Mouse (Mus musculus) heart, embryonic 10.5 days (tissue): Measurements from ENCODE around the gene Bbs10. TPM values are rescaled to one million over a fixed set of nuclear protein-coding genes. Genes with fewer than 3 reads are reported as not detected.

Experiments
- DNase-seq: peaks from one replicate; pipeline ENCODE4 v3.0.0-alpha.2; 2017; ENCODE audit warnings: low spot score
- H3K27ac ChIP-seq: fragments of 300-500 bp; sonication (generic); 2 replicates; pipeline ENCODE4 v1.5.1; 2016; ENCODE audit warnings: mild to moderate bottlenecking
- H3K27me3 ChIP-seq: fragments of 300-500 bp; sonication (generic); 2 replicates; pipeline ENCODE4 v1.6.1; 2016; ENCODE audit warnings: mild to moderate bottlenecking; ENCODE audit not compliant: poor library complexity, insufficient read depth, severe bottlenecking
- H3K36me3 ChIP-seq: fragments of 300-500 bp; sonication (generic); 2 replicates; pipeline ENCODE4 v1.6.1; 2016; ENCODE audit warnings: mild to moderate bottlenecking, moderate library complexity
- H3K4me1 ChIP-seq: fragments of 300-500 bp; sonication (generic); 2 replicates; pipeline ENCODE4 v1.6.1; 2016; ENCODE audit warnings: mild to moderate bottlenecking
- H3K4me3 ChIP-seq: fragments of 300-500 bp; sonication (generic); 2 replicates; pipeline ENCODE4 v1.5.1; 2016; ENCODE audit warnings: mild to moderate bottlenecking, moderate library complexity
- H3K9me3 ChIP-seq: fragments of 300-500 bp; sonication (generic); 2 replicates; pipeline ENCODE4 v1.6.1; 2016; ENCODE audit warnings: mild to moderate bottlenecking, moderate library complexity
- WGBS: fragments of 180-500 bp; shearing (Covaris S2); methylation state at CpG from one replicate; pipeline ENCODE4 v1.1.7; 2016; 5-methylcytosine and 5-hydroxymethylcytosine counted together
- polyA plus RNA-seq: library from polyadenylated mRNA; unstranded; fragments of >200 nt; fragmentation: Nextera tagmentation; extraction: Ambion mirVana; gene quantifications from 2 replicates; pipeline ENCODE4 v1.2.1, GENCODE M21; 2016

The Bbs10 gene
- 5.1 and 5.9 TPM in 2 replicates for polyA plus RNA-seq

GRCm38 (mm10) chr10:111298140-111299098, at the start of gene Bbs10:
Bbs10 (plus strand) TSS chr10:111298679.
- Histone ChIP-seq H3K4me1 (0 out of 2 replicates have a peak, but pooled peaks cover 4% of the 10 kb centered on the region), H3K27ac (peak within 1 kb of the TSS; percentile 91), H3K9me3 (no peaks in the 10 kb centered on the region), H3K36me3 (peaks cover under 1% of the 10 kb centered on the region; the same call in 1 of the 2 replicates), H3K27me3 (no peaks in the 10 kb centered on the region), H3K4me3 (peak within 1 kb of the TSS; percentile 87)
- WGBS: 1% methylated on average over 54 of the region's 54 CpGs
- peak; percentile 98 for DNase-seq

DNA sequence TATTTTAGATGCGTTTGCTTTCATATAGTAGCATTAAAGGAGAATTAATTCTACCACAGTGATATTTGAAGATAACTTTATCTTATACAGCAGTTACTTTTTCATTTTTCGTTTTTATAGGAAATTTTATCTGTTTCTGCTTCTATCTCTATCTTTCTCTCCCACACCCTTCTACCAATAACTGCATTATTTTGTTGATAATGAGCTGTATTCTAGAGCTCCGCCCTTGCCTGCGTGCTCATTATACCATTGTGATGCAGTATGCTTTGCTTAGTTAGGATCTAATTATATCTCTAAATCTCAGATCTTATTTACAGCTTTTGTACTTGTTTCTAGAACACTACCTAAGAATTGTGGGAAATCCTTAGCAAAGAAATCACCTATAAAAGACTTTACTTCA, 48.3 kb upstream of the Bbs10 start:
- Histone ChIP-seq H3K4me3 (no peak overlapping the region), H3K9me3 (no peaks in the 10 kb centered on the region), H3K27ac (no peak overlapping the region), H3K4me1 (peaks cover 6% of the 10 kb centered on the region; the same call in 1 of the 2 replicates), H3K36me3 (no peaks in the 10 kb centered on the region), H3K27me3 (no peaks in the 10 kb centered on the region)
- DNase-seq: no peak
- WGBS: 83% methylated on average over 4 of the region's 4 CpGs

GRCm38 (mm10) chr10:111251666-111252065, 46.8 kb upstream of the Bbs10 start:
- H3K36me3 ChIP-seq: no peaks in the 10 kb centered on the region
- H3K4me3 ChIP-seq: no peak overlapping the region
- no peak overlapping the region for H3K27ac ChIP-seq
- H3K9me3 ChIP-seq: no peaks in the 10 kb centered on the region
- no peak for DNase-seq
- no peaks in the 10 kb centered on the region for H3K27me3 ChIP-seq
- WGBS: 56% methylated on average over 5 of the region's 5 CpGs
- peaks cover 6% of the 10 kb centered on the region; the same call in 1 of the 2 replicates for H3K4me1 ChIP-seq

- H3K27ac ChIP-seq: no peak overlapping the region
- no peaks in the 10 kb centered on the region; the same call in 1 of the 2 replicates for H3K4me1 ChIP-seq
- H3K9me3 ChIP-seq: no peaks in the 10 kb centered on the region
- peaks cover 8% of the 10 kb centered on the region; the same call in 1 of the 2 replicates for H3K36me3 ChIP-seq
- no peak overlapping the region for H3K4me3 ChIP-seq
- H3K27me3 ChIP-seq: no peaks in the 10 kb centered on the region
- WGBS: 93% methylated on average over 6 of the region's 6 CpGs
- DNase-seq: no peak
These were observed 43.3 kb upstream of the Bbs10 start for GRCm38 (mm10) chr10:111255228-111255627.

DNA sequence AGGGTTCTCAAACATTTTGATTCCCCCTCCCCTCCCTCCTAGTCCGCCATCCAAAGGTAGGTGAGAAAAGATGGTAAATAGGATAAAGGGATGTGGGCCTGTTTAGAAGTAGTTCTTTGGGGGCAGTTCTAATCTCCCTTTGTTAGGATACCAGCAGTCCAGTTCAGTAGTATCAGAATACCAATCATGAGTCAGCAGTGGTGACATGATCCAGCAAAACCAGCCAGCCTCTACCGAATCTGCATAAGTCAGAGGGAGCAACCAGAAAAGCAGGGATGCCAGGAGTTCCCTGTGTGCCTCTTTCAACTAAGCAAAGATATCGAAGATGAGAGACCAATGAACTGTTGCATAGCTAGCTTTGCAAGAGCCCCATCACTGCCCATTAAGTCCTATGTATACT, 42.3 kb upstream of the Bbs10 start:
- H3K4me3 ChIP-seq: no peak overlapping the region
- no peaks in the 10 kb centered on the region for H3K9me3 ChIP-seq
- no peaks in the 10 kb centered on the region; the same call in 1 of the 2 replicates for H3K4me1 ChIP-seq
- peaks cover 8% of the 10 kb centered on the region; the same call in 1 of the 2 replicates for H3K36me3 ChIP-seq
- DNase-seq: no peak
- no peak overlapping the region for H3K27ac ChIP-seq
- no peaks in the 10 kb centered on the region for H3K27me3 ChIP-seq
- 82% methylated on average over 3 of the region's 3 CpGs for WGBS

DNA sequence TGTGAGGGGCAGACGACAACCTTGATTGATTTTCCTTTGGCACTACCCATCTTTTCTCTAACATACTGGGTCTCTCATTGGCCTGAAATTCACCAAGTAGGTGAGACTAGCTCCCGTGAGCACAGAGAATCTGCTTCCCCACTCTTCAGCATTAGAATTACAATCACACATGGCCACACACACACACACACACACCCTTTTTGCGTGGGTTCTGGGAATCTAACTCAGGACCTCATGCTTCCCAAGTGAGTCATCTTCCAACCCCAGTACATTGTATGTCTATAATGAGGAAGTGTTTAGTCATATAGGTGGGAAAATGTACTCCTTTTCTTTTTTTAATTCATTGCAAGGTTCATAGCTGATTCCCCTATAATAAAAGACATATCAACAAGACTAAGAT, 41.1 kb upstream of the Bbs10 start:
- no peaks in the 10 kb centered on the region for H3K9me3 ChIP-seq
- H3K4me1 ChIP-seq: no peaks in the 10 kb centered on the region
- DNase-seq: no peak
- H3K27me3 ChIP-seq: no peaks in the 10 kb centered on the region
- H3K36me3 ChIP-seq: peaks cover 8% of the 10 kb centered on the region; the same call in 1 of the 2 replicates
- no peak overlapping the region for H3K27ac ChIP-seq
- WGBS: 87% methylated on average over 3 of the region's 3 CpGs
- H3K4me3 ChIP-seq: no peak overlapping the region

DNA sequence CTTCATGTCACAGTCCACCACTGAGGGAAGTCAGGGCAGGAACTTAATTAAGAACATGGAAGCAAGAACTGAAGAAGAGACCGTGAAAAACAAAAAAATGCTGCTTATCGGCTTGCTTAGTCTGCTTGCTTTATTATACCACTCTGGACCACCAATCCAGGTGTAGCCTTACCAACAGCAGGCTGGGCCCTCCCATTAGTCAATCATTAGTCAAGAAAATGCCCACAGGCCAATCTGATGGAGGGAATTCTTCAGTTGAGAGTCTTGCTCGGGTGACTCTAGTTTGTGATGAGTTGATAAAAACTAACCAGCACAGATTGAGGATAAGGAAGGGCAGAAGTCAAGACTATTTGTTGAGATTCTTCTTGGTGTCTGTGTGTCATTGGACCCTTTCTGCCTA, 40.2 kb upstream of the Bbs10 start:
- DNase-seq: no peak
- no peaks in the 10 kb centered on the region for H3K4me1 ChIP-seq
- H3K9me3 ChIP-seq: no peaks in the 10 kb centered on the region
- no peaks in the 10 kb centered on the region for H3K27me3 ChIP-seq
- WGBS: 86% methylated on average over 3 of the region's 3 CpGs
- no peak overlapping the region for H3K27ac ChIP-seq
- peaks cover 8% of the 10 kb centered on the region; the same call in 1 of the 2 replicates for H3K36me3 ChIP-seq
- H3K4me3 ChIP-seq: no peak overlapping the region

- DNase-seq: no peak
- Histone ChIP-seq H3K4me1 (peaks cover 14% of the 10 kb centered on the region), H3K4me3 (peak overlapping the region; percentile 37), H3K9me3 (no peaks in the 10 kb centered on the region), H3K27me3 (no peaks in the 10 kb centered on the region), H3K36me3 (peaks cover 35% of the 10 kb centered on the region), H3K27ac (peak overlapping the region; percentile 79)
- 43% methylated on average over 15 of the region's 15 CpGs for WGBS
These were observed 26.8 kb upstream of the Bbs10 start for GRCm38 (mm10) chr10:111271687-111272086.

- Histone ChIP-seq H3K27ac (no peak overlapping the region), H3K36me3 (peaks cover 35% of the 10 kb centered on the region), H3K27me3 (no peaks in the 10 kb centered on the region), H3K4me1 (peaks cover 14% of the 10 kb centered on the region), H3K4me3 (no peak overlapping the region), H3K9me3 (no peaks in the 10 kb centered on the region)
- 51% methylated on average over 11 of the region's 11 CpGs for WGBS
- no peak for DNase-seq
These were observed 25.6 kb upstream of the Bbs10 start for GRCm38 (mm10) chr10:111272905-111273304.

- WGBS: 66% methylated on average over 5 of the region's 5 CpGs
These were observed 24.9 kb upstream of the Bbs10 start for GRCm38 (mm10) chr10:111273463-111274088.

DNA sequence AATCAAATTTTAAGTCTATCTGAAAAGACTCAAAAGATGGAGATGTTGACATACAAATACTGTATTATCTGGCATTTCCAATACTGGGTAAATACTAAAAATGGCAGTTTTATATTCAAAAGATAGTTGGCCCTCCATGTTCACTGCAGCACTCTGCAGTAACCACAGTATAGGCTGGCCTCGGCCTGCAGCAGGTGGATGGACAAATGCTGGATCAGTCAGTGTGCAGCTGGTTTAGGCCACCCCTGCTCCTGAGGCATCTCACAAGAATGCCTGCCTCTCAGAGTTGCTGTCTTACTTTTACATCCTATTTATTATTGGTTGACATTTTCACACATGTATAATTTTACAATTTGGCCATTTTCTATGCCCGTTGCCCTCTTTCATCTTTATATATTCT, 22.7 kb upstream of the Bbs10 start:
- Histone ChIP-seq H3K9me3 (no peaks in the 10 kb centered on the region), H3K36me3 (peaks cover 29% of the 10 kb centered on the region), H3K4me1 (peaks cover 14% of the 10 kb centered on the region), H3K27me3 (no peaks in the 10 kb centered on the region), H3K4me3 (no peak overlapping the region), H3K27ac (no peak overlapping the region)
- WGBS: 92% methylated on average over 2 of the region's 2 CpGs
- no peak for DNase-seq

More at GRCm38 (mm10) chr10:111273463-111274088, 24.9 kb upstream of the Bbs10 start:
- no peak overlapping the region; the same call in 1 of the 2 replicates for H3K27ac ChIP-seq
- H3K27me3 ChIP-seq: no peaks in the 10 kb centered on the region
- H3K36me3 ChIP-seq: peaks cover 35% of the 10 kb centered on the region
- no peak for DNase-seq
- no peaks in the 10 kb centered on the region for H3K9me3 ChIP-seq
- H3K4me1 ChIP-seq: peaks cover 14% of the 10 kb centered on the region
- H3K4me3 ChIP-seq: no peak overlapping the region

GRCm38 (mm10) chr10:111297631-111298030, 848 bp upstream of the Bbs10 start:
- H3K27ac ChIP-seq: 0 out of 2 replicates have a peak overlapping the region, but pooled peaks have one; percentile 91
- H3K4me1 ChIP-seq: 0 out of 2 replicates have a peak, but pooled peaks cover 4% of the 10 kb centered on the region
- H3K27me3 ChIP-seq: no peaks in the 10 kb centered on the region
- no peaks in the 10 kb centered on the region for H3K9me3 ChIP-seq
- peak overlapping the region; percentile 87 for H3K4me3 ChIP-seq
- 43% methylated on average over 6 of the region's 6 CpGs for WGBS
- DNase-seq: no peak
- H3K36me3 ChIP-seq: peaks cover 4% of the 10 kb centered on the region; the same call in 1 of the 2 replicates

GRCm38 (mm10) chr10:111299591-111299990, 1.1 kb downstream of the Bbs10 start:
- Histone ChIP-seq H3K27ac (no peak overlapping the region), H3K36me3 (no peaks in the 10 kb centered on the region), H3K27me3 (no peaks in the 10 kb centered on the region), H3K4me3 (no peak overlapping the region), H3K4me1 (0 out of 2 replicates have a peak, but pooled peaks cover 4% of the 10 kb centered on the region), H3K9me3 (no peaks in the 10 kb centered on the region)
- 81% methylated on average over 6 of the region's 6 CpGs for WGBS
- DNase-seq: peak; percentile 68
